Mouse (Mus musculus): Measurements from ENCODE around the gene Trmt112. TPM values are rescaled to one million over a fixed set of nuclear protein-coding genes. Genes with fewer than 3 reads are reported as not detected.

Trmt112 gene
- polyA plus RNA-seq, 1 experiment from 2014 or later = 150 TPM

- Histone ChIP-seq H3K9ac (ENCODE audit: low read length) (no peak overlapping the region), H3K9me3 (replicated peaks; ENCODE audit: control insufficient read depth, low read length) (no peaks in the 10 kb centered on the region), H3K4me3 (ENCODE audit: low read depth, low read length) (no peak overlapping the region), H3K27ac (ENCODE audit: low read depth, low read length) (no peak overlapping the region), H3K27me3 (replicated peaks; ENCODE audit: control insufficient read depth, insufficient read depth, low read length) (no peaks in the 10 kb centered on the region), H3K4me1 (ENCODE audit: control insufficient read depth, insufficient read depth, low read length) (peaks cover 8% of the 10 kb centered on the region), H3K36me3 (ENCODE audit: control insufficient read depth, insufficient read depth, low read length) (peaks cover 12% of the 10 kb centered on the region; the same call in 1 of the 2 replicates), H3K4me2 (ENCODE audit: low read length) (no peak overlapping the region)
- DNase-seq (ENCODE audit: low spot score) (no peak), ATAC-seq (no peak)
- 88% methylated on average over 7 of the region's 7 CpGs for WGBS
These were observed 45.9 kb downstream of the Trmt112 start for GRCm38 (mm10) chr19:6955424-6955823.

DNA sequence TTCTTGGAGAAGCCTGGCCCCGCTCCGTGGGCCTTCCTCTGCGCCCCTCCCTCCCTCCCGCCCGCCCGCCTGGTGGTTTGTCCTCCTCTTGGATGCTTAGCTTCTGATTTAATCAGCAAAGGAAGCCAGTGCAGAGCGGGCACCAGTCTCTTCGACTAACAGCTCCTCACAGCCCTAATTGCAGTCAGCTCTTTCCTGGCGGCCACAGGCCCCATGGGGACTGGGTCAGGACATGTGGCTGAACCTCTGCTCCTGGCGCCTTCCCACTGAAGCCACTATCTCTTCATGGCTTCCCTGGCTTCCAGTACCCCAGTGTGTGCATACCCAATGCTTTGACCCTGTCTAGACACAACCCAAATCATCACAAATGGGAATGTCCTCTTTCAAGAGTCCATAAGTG is 47.0 kb downstream of the Trmt112 start:
- no peak for ATAC-seq
- DNase-seq (ENCODE audit: low spot score) = no peak
- Histone ChIP-seq H3K27ac (ENCODE audit: low read depth, low read length) (no peak overlapping the region), H3K36me3 (ENCODE audit: control insufficient read depth, insufficient read depth, low read length) (peaks cover 12% of the 10 kb centered on the region; the same call in 1 of the 2 replicates), H3K27me3 (replicated peaks; ENCODE audit: control insufficient read depth, insufficient read depth, low read length) (no peaks in the 10 kb centered on the region), H3K4me2 (ENCODE audit: low read length) (no peak overlapping the region), H3K9me3 (replicated peaks; ENCODE audit: control insufficient read depth, low read length) (no peaks in the 10 kb centered on the region), H3K4me1 (ENCODE audit: control insufficient read depth, insufficient read depth, low read length) (peaks cover 8% of the 10 kb centered on the region), H3K9ac (ENCODE audit: low read length) (no peak overlapping the region), H3K4me3 (ENCODE audit: low read depth, low read length) (no peak overlapping the region)
- WGBS = 87% methylated on average over 10 of the region's 10 CpGs

Small RNA genes lying within 50 kb of the gene (microRNA-seq; reads per million reads assigned to microRNA genes)
- 0.66 reads per million for gene Mir6990

Other genes starting within 250 kb of the Trmt112 start
- gene Rps6ka4, start 69.1 kb upstream of the Trmt112 start, polyA plus RNA-seq (2014; fragmentation: Nextera tagmentation; extraction: Ambion mirVana) = 3.0 and 7.0 TPM in 2 replicates
- gene Ccdc88b, start 51.5 kb upstream of the Trmt112 start, polyA plus RNA-seq (2014; fragmentation: Nextera tagmentation; extraction: Ambion mirVana) = 0.07 and 0.37 TPM in 2 replicates
- gene Prdx5, start 408 bp downstream of the Trmt112 start, polyA plus RNA-seq (2014; fragmentation: Nextera tagmentation; extraction: Ambion mirVana) = 229 and 233 TPM in 2 replicates
- gene Esrra, start 12.1 kb downstream of the Trmt112 start, polyA plus RNA-seq (2014; fragmentation: Nextera tagmentation; extraction: Ambion mirVana) = 6.3 and 7.0 TPM in 2 replicates
- gene Catsperz, start 15.7 kb downstream of the Trmt112 start, polyA plus RNA-seq (2014; fragmentation: Nextera tagmentation; extraction: Ambion mirVana) = 0.45 and 1.1 TPM in 2 replicates
- gene Kcnk4, start 24.8 kb downstream of the Trmt112 start, polyA plus RNA-seq (2014; fragmentation: Nextera tagmentation; extraction: Ambion mirVana) = 0.77 and 0.98 TPM in 2 replicates
- gene Bad, start 32.2 kb downstream of the Trmt112 start, polyA plus RNA-seq (2014; fragmentation: Nextera tagmentation; extraction: Ambion mirVana) = 77.0 and 81.1 TPM in 2 replicates
- gene Gpr137, start 32.8 kb downstream of the Trmt112 start, polyA plus RNA-seq (2014; fragmentation: Nextera tagmentation; extraction: Ambion mirVana) = 38.1 and 45.0 TPM in 2 replicates
- 180 and 194 TPM in 2 replicates for gene Ppp1r14b, start 65.3 kb downstream of the Trmt112 start, polyA plus RNA-seq (2014; fragmentation: Nextera tagmentation; extraction: Ambion mirVana)
- gene Plcb3, start 66.8 kb downstream of the Trmt112 start, polyA plus RNA-seq (2014; fragmentation: Nextera tagmentation; extraction: Ambion mirVana) = 6.7 and 7.7 TPM in 2 replicates
- gene Fkbp2, start 70.8 kb downstream of the Trmt112 start, polyA plus RNA-seq (2014; fragmentation: Nextera tagmentation; extraction: Ambion mirVana) = 80.1 and 80.4 TPM in 2 replicates
- gene Vegfb, start 78.0 kb downstream of the Trmt112 start, polyA plus RNA-seq (2014; fragmentation: Nextera tagmentation; extraction: Ambion mirVana) = 24.5 and 28.4 TPM in 2 replicates
- gene Dnajc4, start 82.9 kb downstream of the Trmt112 start, polyA plus RNA-seq (2014; fragmentation: Nextera tagmentation; extraction: Ambion mirVana) = 22.5 and 25.2 TPM in 2 replicates
- 18.8 and 21.2 TPM in 2 replicates for gene Nudt22, start 86.4 kb downstream of the Trmt112 start, polyA plus RNA-seq (2014; fragmentation: Nextera tagmentation; extraction: Ambion mirVana)
- gene Trpt1, start 86.4 kb downstream of the Trmt112 start, polyA plus RNA-seq (2014; fragmentation: Nextera tagmentation; extraction: Ambion mirVana) = 14.4 and 15.2 TPM in 2 replicates
- 3.5 TPM in 2 replicates for gene Fermt3, start 109.8 kb downstream of the Trmt112 start, polyA plus RNA-seq (2014; fragmentation: Nextera tagmentation; extraction: Ambion mirVana)
- 278 and 287 TPM in 2 replicates for gene Stip1, start 130.3 kb downstream of the Trmt112 start, polyA plus RNA-seq (2014; fragmentation: Nextera tagmentation; extraction: Ambion mirVana)
- gene Macrod1, start 147.1 kb downstream of the Trmt112 start, polyA plus RNA-seq (2014; fragmentation: Nextera tagmentation; extraction: Ambion mirVana) = 4.0 and 4.8 TPM in 2 replicates
- gene Flrt1, start 196.0 kb downstream of the Trmt112 start, polyA plus RNA-seq (2014; fragmentation: Nextera tagmentation; extraction: Ambion mirVana) = 9.5 and 12.2 TPM in 2 replicates